Mouse (Mus musculus) CH12.LX (cell line): ENCODE data around the gene Car14.

Source experiments
- CHD2 ChIP-seq: IDR thresholded peaks from 2 replicates; pipeline ENCODE4 v1.6.1; 2011; ENCODE audit warnings: low read length, improper control_type of control experiment
- CTCF ChIP-seq, 2 experiments: IDR thresholded peaks in 1 of 2; conservative IDR thresholded peaks in 1 of 2; 2 replicates each; pipeline ENCODE4 v1.5.1; 2011 to 2012; ENCODE audit warnings: low read depth in 2 of 2, low read length in 2 of 2, improper control_type of control experiment in 1 of 2, inconsistent platforms in 1 of 2, mild to moderate bottlenecking in 1 of 2, moderate library complexity in 1 of 2
- E2F4 ChIP-seq: IDR thresholded peaks from 2 replicates; pipeline ENCODE4 v1.6.1; 2011; ENCODE audit warnings: low read depth, low read length, improper control_type of control experiment; ENCODE audit not compliant: insufficient replicate concordance
- EP300 ChIP-seq: IDR thresholded peaks from 2 replicates; pipeline ENCODE4 v1.6.1; 2011; ENCODE audit warnings: low read length, improper control_type of control experiment
- GABPA ChIP-seq: IDR thresholded peaks from 2 replicates; pipeline ENCODE4 v1.6.1; 2012; ENCODE audit warnings: low read depth, low read length, improper control_type of control experiment, inconsistent platforms; ENCODE audit not compliant: insufficient replicate concordance
- MYC ChIP-seq: IDR thresholded peaks from 2 replicates; pipeline ENCODE4 v1.6.1; 2011; ENCODE audit warnings: low read depth, mild to moderate bottlenecking, improper control_type of control experiment, low read length
- NRF1 ChIP-seq: IDR thresholded peaks from 2 replicates; pipeline ENCODE4 v1.6.1; 2014; ENCODE audit warnings: low read depth, mild to moderate bottlenecking, inconsistent platforms, low read length, improper control_type of control experiment, moderate library complexity
- POLR2A ChIP-seq: IDR thresholded peaks from 2 replicates; pipeline ENCODE4 v1.6.1; 2011; ENCODE audit warnings: low read depth, mild to moderate bottlenecking, improper control_type of control experiment, low read length
- POLR2AphosphoS2 ChIP-seq: IDR thresholded peaks from 2 replicates; pipeline ENCODE4 v1.6.1; 2011; ENCODE audit warnings: low read depth, low read length, improper control_type of control experiment
- ZNF384 ChIP-seq: IDR thresholded peaks from 2 replicates; pipeline ENCODE4 v1.6.1; 2012; ENCODE audit warnings: low read depth, low read length, improper control_type of control experiment, inconsistent platforms

- TF ChIP-seq CTCF (conservative IDR thresholded peaks at IDR 0.05 in 1 of 2, IDR thresholded peaks at IDR 0.05 in 1 of 2; ENCODE audit: low read depth in 2 of 2, low read length in 2 of 2) = no peak
- TF ChIP-seq ZNF384 = no peak
- TF ChIP-seq EP300 = peak; percentile 49
- no peak; the same call in 1 of the 2 replicates for TF ChIP-seq E2F4
- TF ChIP-seq POLR2AphosphoS2 = no peak
- TF ChIP-seq POLR2A = peak; percentile 59
- no peak for TF ChIP-seq NRF1
- no peak for TF ChIP-seq CHD2
- TF ChIP-seq GABPA = no peak
- TF ChIP-seq MYC = no peak
These were observed 13.1 kb downstream of the Car14 start, which contains the start of gene BC028528 for GRCm38 (mm10) chr3:95891211-95892065.
